Mouse (Mus musculus): Measurements from ENCODE around the gene Zc3h7a. TPM values are rescaled to one million over a fixed set of nuclear protein-coding genes. Genes with fewer than 3 reads are reported as not detected.
"Not testable (repeated sequence)": the region's sequence is repeated elsewhere in the genome, so short reads cannot be mapped to it uniquely, and the experiment has no call there.

The Zc3h7a gene
- polyA plus RNA-seq, 2 experiments, result 26.2 to 52.6 TPM

- H3K4me2 ChIP-seq (ENCODE audit: low read depth), result peak overlapping the region; percentile 93
- no peaks in the 10 kb centered on the region for H3K9me3 ChIP-seq (ENCODE audit: control insufficient read depth, low read length)
- DNase-seq (ENCODE audit: low read depth in 3 of 3, low spot score in 3 of 3) (peak; percentile 44 to 64 (median 48)), ATAC-seq (ENCODE audit: insufficient read depth) (no peak)
- H3K27me3 ChIP-seq (ENCODE audit: control insufficient read depth, insufficient read depth, low read length), result no peaks in the 10 kb centered on the region
- peak overlapping the region; percentile 77 to 99 for H3K4me3 ChIP-seq (ENCODE audit: insufficient read depth in 1 of 2, low read depth in 2 of 2, low read length in 2 of 2)
- WGBS (ENCODE audit: insufficient replicate concordance), result 6% methylated on average over 10 of the region's 10 CpGs
- H3K36me3 ChIP-seq (replicated peaks; ENCODE audit: control insufficient read depth, insufficient read depth, low read depth), result no peaks in the 10 kb centered on the region
- H3K27ac ChIP-seq, result peak overlapping the region; percentile 75; the same call in 1 of the 2 replicates
- peaks cover 10 to 20% of the 10 kb centered on the region in 2 experiments for H3K4me1 ChIP-seq (replicated peaks; ENCODE audit: control insufficient read depth in 2 of 2, insufficient read depth in 2 of 2, low read length in 1 of 2)
- TF ChIP-seq CTCF (IDR thresholded peaks at IDR 0.05; ENCODE audit: low read depth), result peak; percentile 70
- no peak for TF ChIP-seq EP300 (IDR thresholded peaks at IDR 0.05; ENCODE audit: low read depth)
- H3K9ac ChIP-seq (replicated peaks), result peak overlapping the region; percentile 97
Measured at GRCm38 (mm10) chr16:11174671-11175081, 1.5 kb downstream of the Zc3h7a start.

- H3K4me2 ChIP-seq (ENCODE audit: low read depth), result no peak overlapping the region
- no peaks in the 10 kb centered on the region for H3K9me3 ChIP-seq (ENCODE audit: control insufficient read depth, low read length)
- H3K36me3 ChIP-seq (replicated peaks; ENCODE audit: control insufficient read depth, insufficient read depth, low read depth), result no peaks in the 10 kb centered on the region
- TF ChIP-seq CTCF (IDR thresholded peaks at IDR 0.05; ENCODE audit: low read depth) (no peak), EP300 (IDR thresholded peaks at IDR 0.05; ENCODE audit: low read depth) (no peak)
- H3K4me1 ChIP-seq (replicated peaks; ENCODE audit: control insufficient read depth in 2 of 2, insufficient read depth in 2 of 2, low read length in 1 of 2), result peaks cover 6 to 12% of the 10 kb centered on the region in 2 experiments
- ATAC-seq (ENCODE audit: insufficient read depth), result no peak
- no peak overlapping the region for H3K9ac ChIP-seq (replicated peaks)
- no peak for DNase-seq (ENCODE audit: low read depth in 3 of 3, low spot score in 3 of 3)
- no peak overlapping the region for H3K27ac ChIP-seq
- WGBS (ENCODE audit: insufficient replicate concordance), result 74% methylated on average over 6 of the region's 6 CpGs
- H3K4me3 ChIP-seq (ENCODE audit: insufficient read depth in 1 of 2, low read depth in 2 of 2, low read length in 2 of 2), result no peak overlapping the region
- no peaks in the 10 kb centered on the region for H3K27me3 ChIP-seq (ENCODE audit: control insufficient read depth, insufficient read depth, low read length)
Measured at GRCm38 (mm10) chr16:11171679-11172078, 4.5 kb downstream of the Zc3h7a start.

- H3K9ac ChIP-seq (replicated peaks), result no peak overlapping the region
- DNase-seq (ENCODE audit: low read depth in 3 of 3, low spot score in 3 of 3) (no peak), ATAC-seq (ENCODE audit: insufficient read depth) (no peak)
- no peaks in the 10 kb centered on the region for H3K27me3 ChIP-seq (ENCODE audit: control insufficient read depth, insufficient read depth, low read length)
- WGBS (ENCODE audit: insufficient replicate concordance), result 47% methylated on average over 2 of the region's 2 CpGs
- H3K9me3 ChIP-seq (ENCODE audit: control insufficient read depth, low read length), result no peaks in the 10 kb centered on the region
- peaks cover 0 to 5% of the 10 kb centered on the region in 2 experiments; a peak in 1 of 4 replicates for H3K4me1 ChIP-seq (replicated peaks; ENCODE audit: control insufficient read depth in 2 of 2, insufficient read depth in 2 of 2, low read length in 1 of 2)
- no peak overlapping the region for H3K4me3 ChIP-seq (ENCODE audit: insufficient read depth in 1 of 2, low read depth in 2 of 2, low read length in 2 of 2)
- H3K27ac ChIP-seq, result no peak overlapping the region
- TF ChIP-seq EP300 (IDR thresholded peaks at IDR 0.05; ENCODE audit: low read depth) (no peak), CTCF (IDR thresholded peaks at IDR 0.05; ENCODE audit: low read depth) (no peak)
- H3K36me3 ChIP-seq (replicated peaks; ENCODE audit: control insufficient read depth, insufficient read depth, low read depth), result peaks cover 8% of the 10 kb centered on the region
- no peak overlapping the region for H3K4me2 ChIP-seq (ENCODE audit: low read depth)
Measured at GRCm38 (mm10) chr16:11166431-11166830, 9.8 kb downstream of the Zc3h7a start.

- no peak overlapping the region for H3K4me2 ChIP-seq (ENCODE audit: low read depth)
- H3K27ac ChIP-seq, result no peak overlapping the region
- H3K27me3 ChIP-seq (ENCODE audit: control insufficient read depth, insufficient read depth, low read length), result no peaks in the 10 kb centered on the region
- no peak overlapping the region for H3K4me3 ChIP-seq (ENCODE audit: insufficient read depth in 1 of 2, low read depth in 2 of 2, low read length in 2 of 2)
- WGBS (ENCODE audit: insufficient replicate concordance), result 60% methylated on average over 3 of the region's 3 CpGs
- DNase-seq (ENCODE audit: low read depth in 3 of 3, low spot score in 3 of 3) (no peak), ATAC-seq (ENCODE audit: insufficient read depth) (no peak)
- TF ChIP-seq EP300 (IDR thresholded peaks at IDR 0.05; ENCODE audit: low read depth) (no peak), CTCF (IDR thresholded peaks at IDR 0.05; ENCODE audit: low read depth) (no peak)
- H3K9ac ChIP-seq (replicated peaks), result no peak overlapping the region
- H3K4me1 ChIP-seq (replicated peaks; ENCODE audit: control insufficient read depth in 2 of 2, insufficient read depth in 2 of 2, low read length in 1 of 2), result no peaks in the 10 kb centered on the region
- no peaks in the 10 kb centered on the region for H3K9me3 ChIP-seq (ENCODE audit: control insufficient read depth, low read length)
- H3K36me3 ChIP-seq (replicated peaks; ENCODE audit: control insufficient read depth, insufficient read depth, low read depth), result peaks cover 8% of the 10 kb centered on the region
Measured at GRCm38 (mm10) chr16:11164695-11165255, 11.4 kb downstream of the Zc3h7a start.

GRCm38 (mm10) chr16:11157721-11158120 is 18.5 kb downstream of the Zc3h7a start:
- not testable (repeated sequence) for ATAC-seq (ENCODE audit: insufficient read depth); H3K9ac ChIP-seq (replicated peaks); H3K27ac ChIP-seq; DNase-seq (ENCODE audit: low read depth in 3 of 3, low spot score in 3 of 3); H3K9me3 ChIP-seq (ENCODE audit: control insufficient read depth, low read length); H3K4me2 ChIP-seq (ENCODE audit: low read depth); H3K4me3 ChIP-seq (ENCODE audit: insufficient read depth in 1 of 2, low read depth in 2 of 2, low read length in 2 of 2); H3K4me1 ChIP-seq (replicated peaks; ENCODE audit: control insufficient read depth in 2 of 2, insufficient read depth in 2 of 2, low read length in 1 of 2); H3K27me3 ChIP-seq (ENCODE audit: control insufficient read depth, insufficient read depth, low read length)
- peaks cover 39% of the 10 kb centered on the region for H3K36me3 ChIP-seq (replicated peaks; ENCODE audit: control insufficient read depth, insufficient read depth, low read depth)
- 56% methylated on average over 1 of the region's 3 CpGs for WGBS (ENCODE audit: insufficient replicate concordance)
